Mouse (Mus musculus) lung, embryonic 16.5 days (tissue): ENCODE results near the gene Cyld. TPM values are rescaled to one million over a fixed set of nuclear protein-coding genes. Genes with fewer than 3 reads are reported as not detected.
A peak's percentile ranks its signal among the peaks of the same experiment; 100 is the strongest.

Source experiments
- ATAC-seq: fragments of 200-750 bp; cut with Nextera tagmentation; 2 replicates; pipeline ENCODE4 v1.8.0; 2017; ENCODE audit warnings: low read depth, mild to moderate bottlenecking, moderate library complexity
- H3K27ac ChIP-seq: fragments of 300-500 bp; sonication (generic); 2 replicates; pipeline ENCODE4 v1.5.1; 2014; ENCODE audit warnings: mild to moderate bottlenecking, control low read depth, low read length
- H3K27me3 ChIP-seq: fragments of 300-500 bp; sonication (generic); 2 replicates; pipeline ENCODE4 v1.6.1; 2014; ENCODE audit warnings: low read depth, low read length, mixed read lengths; ENCODE audit not compliant: control insufficient read depth, insufficient read depth
- H3K36me3 ChIP-seq: fragments of 300-500 bp; sonication (generic); 2 replicates; pipeline ENCODE4 v1.6.1; 2014; ENCODE audit warnings: low read length; ENCODE audit not compliant: control insufficient read depth, insufficient read depth
- H3K4me1 ChIP-seq: fragments of 300-500 bp; sonication (generic); replicated peaks from 2 replicates; pipeline ENCODE4 v1.6.1; 2014; ENCODE audit warnings: low read length, mixed read lengths; ENCODE audit not compliant: control insufficient read depth, insufficient read depth
- H3K4me2 ChIP-seq: fragments of 300-500 bp; sonication (generic); 2 replicates; pipeline ENCODE4 v1.6.1; 2014; ENCODE audit warnings: low read depth, low read length, control low read depth
- H3K4me3 ChIP-seq: fragments of 300-500 bp; sonication (generic); 2 replicates; pipeline ENCODE4 v1.5.1; 2014; ENCODE audit warnings: mild to moderate bottlenecking, low read length, control low read depth
- H3K9ac ChIP-seq: fragments of 300-500 bp; sonication (generic); 2 replicates; pipeline ENCODE4 v1.6.1; 2014; ENCODE audit warnings: low read length, control low read depth
- H3K9me3 ChIP-seq: fragments of 300-500 bp; sonication (generic); 2 replicates; pipeline ENCODE4 v1.6.1; 2016; ENCODE audit warnings: low read length; ENCODE audit not compliant: control insufficient read depth
- WGBS: fragments of 180-500 bp; shearing (Covaris S2); extraction: QIAGEN DNeasy Blood & Tissue Kit; methylation state at CpG from one replicate; pipeline ENCODE4 v1.1.7; 2014; 5-methylcytosine and 5-hydroxymethylcytosine counted together
- polyA plus RNA-seq: library from polyadenylated mRNA; unstranded; fragments of >200 nt; fragmentation: Nextera tagmentation; extraction: Ambion mirVana; gene quantifications from 2 replicates; pipeline ENCODE4 v1.2.1, GENCODE M21; 2015

The Cyld gene
- polyA plus RNA-seq, 1 experiment from 2014 or later: 16.0 TPM

DNA sequence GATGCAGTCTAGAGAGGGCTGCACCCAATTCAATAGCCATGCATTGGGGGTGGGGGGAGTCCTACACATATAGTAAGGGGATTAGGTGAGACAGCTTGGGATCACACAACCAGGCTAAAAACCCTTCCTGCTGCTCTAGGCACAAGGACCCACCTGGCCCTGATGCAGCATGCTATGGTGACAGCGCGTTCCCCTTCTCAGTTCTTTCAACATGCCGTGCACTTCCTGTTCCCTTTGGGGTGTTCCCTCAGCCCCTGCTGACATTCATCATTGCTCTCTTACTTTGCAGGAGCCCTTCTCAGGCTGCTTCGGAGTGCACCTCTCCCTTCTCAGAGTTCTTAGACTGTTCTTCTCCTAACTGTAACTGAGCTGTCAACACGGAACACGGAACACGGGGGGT lies 2.5 kb upstream of the Cyld start:
- Histone ChIP-seq H3K36me3 (no peaks in the 10 kb centered on the region), H3K4me2 (no peak overlapping the region), H3K4me3 (no peak overlapping the region), H3K27ac (no peak overlapping the region), H3K27me3 (no peaks in the 10 kb centered on the region), H3K4me1 (peaks cover 13% of the 10 kb centered on the region), H3K9ac (no peak overlapping the region), H3K9me3 (no peaks in the 10 kb centered on the region)
- ATAC-seq: no peak
- WGBS: 50% methylated on average over 7 of the region's 7 CpGs

DNA sequence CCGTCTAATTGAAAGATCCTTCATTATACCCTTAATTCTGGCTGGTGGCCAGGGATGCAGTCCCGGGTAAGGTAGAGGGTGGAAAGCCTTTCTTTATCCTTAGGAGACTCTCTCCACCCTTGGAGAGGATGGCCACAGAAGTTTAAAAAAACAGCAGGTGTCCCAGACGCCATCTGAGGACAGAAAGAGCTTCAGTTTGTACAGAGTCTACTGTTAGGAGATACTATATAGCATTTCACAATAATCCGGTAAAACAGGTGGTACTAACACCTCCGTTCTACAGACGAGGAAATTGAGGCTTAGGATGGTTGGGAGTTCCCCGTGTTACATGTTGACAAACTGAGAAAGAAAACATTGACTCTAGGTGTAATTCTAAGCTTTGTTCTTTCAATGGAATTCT lies 600 bp upstream of the Cyld start:
- peak; percentile 10; the same call in 1 of the 2 replicates for ATAC-seq
- peak overlapping the region; percentile 47; the same call in 1 of the 2 replicates for H3K9ac ChIP-seq
- H3K4me2 ChIP-seq: peak overlapping the region; percentile 72
- H3K27me3 ChIP-seq: no peaks in the 10 kb centered on the region
- peaks cover 13% of the 10 kb centered on the region for H3K4me1 ChIP-seq
- no peaks in the 10 kb centered on the region for H3K36me3 ChIP-seq
- WGBS: 14% methylated on average over 7 of the region's 7 CpGs
- H3K4me3 ChIP-seq: peak overlapping the region; percentile 49
- H3K9me3 ChIP-seq: no peaks in the 10 kb centered on the region
- no peak overlapping the region for H3K27ac ChIP-seq

- peak overlapping the region; percentile 100 for H3K4me3 ChIP-seq
- H3K4me1 ChIP-seq: peaks cover 10% of the 10 kb centered on the region
- no peaks in the 10 kb centered on the region for H3K27me3 ChIP-seq
- H3K9ac ChIP-seq: peak overlapping the region; percentile 94
- ATAC-seq: no peak
- H3K4me2 ChIP-seq: peak overlapping the region; percentile 75
- H3K27ac ChIP-seq: peak overlapping the region; percentile 83
- no peaks in the 10 kb centered on the region for H3K36me3 ChIP-seq
- 16% methylated on average over 4 of the region's 4 CpGs for WGBS
- no peaks in the 10 kb centered on the region for H3K9me3 ChIP-seq
These were observed 809 bp downstream of the Cyld start for GRCm38 (mm10) chr8:88697642-88698031.

GRCm38 (mm10) chr8:88698048-88698447 lies 1.2 kb downstream of the Cyld start:
- Histone ChIP-seq H3K36me3 (no peaks in the 10 kb centered on the region), H3K9me3 (no peaks in the 10 kb centered on the region), H3K4me3 (peak overlapping the region; percentile 100), H3K4me2 (peak overlapping the region; percentile 75), H3K27me3 (no peaks in the 10 kb centered on the region), H3K9ac (peak overlapping the region; percentile 94), H3K27ac (no peak overlapping the region), H3K4me1 (peaks cover 10% of the 10 kb centered on the region)
- ATAC-seq: no peak
- 33% methylated on average over 2 of the region's 2 CpGs for WGBS

- WGBS: 22% methylated on average over 2 of the region's 2 CpGs
- ATAC-seq: no peak
- Histone ChIP-seq H3K9me3 (no peaks in the 10 kb centered on the region), H3K9ac (no peak overlapping the region), H3K4me1 (peaks cover 6% of the 10 kb centered on the region), H3K36me3 (no peaks in the 10 kb centered on the region), H3K4me2 (no peak overlapping the region), H3K27me3 (no peaks in the 10 kb centered on the region), H3K27ac (no peak overlapping the region), H3K4me3 (no peak overlapping the region)
These were observed 4.8 kb downstream of the Cyld start for GRCm38 (mm10) chr8:88701611-88702010.

DNA sequence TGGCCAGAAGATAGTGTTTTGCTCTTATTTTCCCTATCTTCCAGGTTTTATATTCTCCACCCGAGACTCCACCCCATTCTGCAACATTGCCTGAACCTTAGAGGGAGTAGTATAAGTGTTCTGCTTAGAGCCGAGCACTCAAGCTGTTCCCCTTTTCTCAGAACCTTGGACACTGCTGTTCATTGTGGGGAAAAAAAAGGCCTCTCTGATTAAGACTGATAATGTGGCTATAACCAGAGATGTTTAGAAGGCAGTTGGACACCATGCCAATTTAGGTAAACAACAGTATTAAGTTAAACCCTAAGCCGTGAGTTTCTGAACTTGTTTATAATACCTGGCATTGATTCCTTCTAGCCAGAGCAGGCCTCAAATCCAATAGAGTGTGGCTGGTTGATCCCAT lies 6.0 kb downstream of the Cyld start:
- H3K9me3 ChIP-seq: no peaks in the 10 kb centered on the region
- H3K27ac ChIP-seq: no peak overlapping the region
- peaks cover 3% of the 10 kb centered on the region for H3K4me1 ChIP-seq
- H3K27me3 ChIP-seq: no peaks in the 10 kb centered on the region
- H3K9ac ChIP-seq: no peak overlapping the region
- 70% methylated on average over 3 of the region's 3 CpGs for WGBS
- H3K36me3 ChIP-seq: 0 out of 2 replicates have a peak, but pooled peaks cover under 1% of the 10 kb centered on the region
- ATAC-seq: no peak
- H3K4me2 ChIP-seq: no peak overlapping the region
- no peak overlapping the region for H3K4me3 ChIP-seq

DNA sequence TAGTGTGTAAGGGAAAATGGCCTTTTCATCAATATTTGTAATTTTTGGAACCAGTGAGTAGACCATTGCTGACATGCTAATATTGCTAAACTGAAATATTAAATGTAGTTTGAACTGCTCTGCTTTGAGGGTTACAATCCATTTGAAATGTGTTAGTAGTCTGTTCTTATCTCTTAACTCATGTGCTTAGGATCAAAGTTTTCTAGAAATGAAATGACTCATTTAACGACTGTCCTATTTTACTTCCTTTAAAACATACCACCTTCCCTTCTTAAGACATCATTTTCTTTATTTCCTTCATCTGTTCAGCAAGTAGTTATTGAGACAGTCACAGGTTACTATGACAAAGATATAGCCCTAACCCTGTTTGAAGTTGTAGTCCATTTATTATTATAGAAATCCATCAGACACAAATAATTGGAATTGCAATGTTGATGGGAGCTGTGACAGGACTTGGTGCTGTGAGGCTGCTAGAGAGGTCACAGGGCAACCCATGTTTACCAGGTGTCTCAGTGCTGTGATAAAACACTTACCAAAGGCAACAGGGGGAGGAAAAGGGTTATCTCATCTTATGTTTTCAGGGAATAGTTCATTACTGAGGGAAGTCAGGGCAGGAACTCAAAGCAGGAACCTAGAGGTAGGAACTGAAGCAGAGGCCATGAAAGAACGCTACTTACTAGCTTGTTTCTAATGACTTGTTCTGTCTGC lies 26.6 kb downstream of the Cyld start:
- Histone ChIP-seq H3K36me3 (peaks cover 6% of the 10 kb centered on the region; the same call in 1 of the 2 replicates), H3K9ac (no peak overlapping the region), H3K27me3 (no peaks in the 10 kb centered on the region), H3K4me2 (no peak overlapping the region), H3K27ac (no peak overlapping the region), H3K4me3 (no peak overlapping the region), H3K9me3 (no peaks in the 10 kb centered on the region), H3K4me1 (no peaks in the 10 kb centered on the region)
- no peak for ATAC-seq
- 96% methylated on average over 2 of the region's 2 CpGs for WGBS

- no peaks in the 10 kb centered on the region for H3K36me3 ChIP-seq
- peak overlapping the region; percentile 35 for H3K4me2 ChIP-seq
- no peaks in the 10 kb centered on the region for H3K27me3 ChIP-seq
- H3K9me3 ChIP-seq: no peaks in the 10 kb centered on the region
- no peaks in the 10 kb centered on the region for H3K4me1 ChIP-seq
- no peak overlapping the region for H3K27ac ChIP-seq
- WGBS: 2% methylated on average over 14 of the region's 14 CpGs
- H3K9ac ChIP-seq: no peak overlapping the region
- peak; percentile 84 for ATAC-seq
- H3K4me3 ChIP-seq: no peak overlapping the region
These were observed 58.5 kb downstream of the Cyld start for GRCm38 (mm10) chr8:88755175-88755791.

- Histone ChIP-seq H3K4me3 (no peak overlapping the region), H3K4me1 (no peaks in the 10 kb centered on the region), H3K9me3 (no peaks in the 10 kb centered on the region), H3K27me3 (no peaks in the 10 kb centered on the region), H3K27ac (no peak overlapping the region), H3K4me2 (no peak overlapping the region), H3K9ac (no peak overlapping the region), H3K36me3 (no peaks in the 10 kb centered on the region)
- WGBS: 75% methylated on average over 12 of the region's 12 CpGs
- ATAC-seq: no peak
These were observed 65.2 kb downstream of the Cyld start for GRCm38 (mm10) chr8:88761980-88762379.
